Mouse (Mus musculus): ENCODE data around the gene Hck.

Gene Hck

DNA sequence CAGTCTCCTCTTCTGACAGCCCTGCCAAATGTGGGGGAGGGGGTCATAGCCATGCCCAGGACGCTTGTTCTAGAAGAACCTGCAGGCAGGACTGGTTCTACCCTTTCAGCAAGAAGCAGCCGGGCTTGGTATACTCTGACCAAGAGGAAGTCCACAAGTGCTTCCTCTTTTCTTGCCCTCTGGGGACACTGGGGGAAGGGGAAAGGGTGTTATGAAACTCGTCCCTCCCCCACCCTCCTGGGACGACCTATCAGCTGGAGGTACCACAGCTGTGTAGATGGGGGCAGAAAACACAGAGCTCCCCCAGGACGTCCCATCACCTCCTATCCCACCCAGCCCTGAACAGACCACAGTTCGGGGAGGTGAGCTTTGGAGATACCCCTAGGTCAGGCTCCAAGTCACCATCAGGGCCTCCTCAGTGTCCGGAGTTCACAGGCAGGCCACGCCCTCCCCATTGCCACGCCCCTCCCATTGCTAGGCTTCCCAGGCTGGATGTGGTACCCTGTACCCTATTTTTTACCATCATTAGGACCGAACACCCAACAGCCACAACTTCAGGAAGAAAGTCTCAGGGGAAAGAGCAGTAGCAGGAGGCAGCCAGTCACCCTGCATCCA lies 17.6 kb upstream of the Hck start:
- peak; percentile 28 to 41 for DNase-seq (ENCODE audit: low spot score in 2 of 2)

DNA sequence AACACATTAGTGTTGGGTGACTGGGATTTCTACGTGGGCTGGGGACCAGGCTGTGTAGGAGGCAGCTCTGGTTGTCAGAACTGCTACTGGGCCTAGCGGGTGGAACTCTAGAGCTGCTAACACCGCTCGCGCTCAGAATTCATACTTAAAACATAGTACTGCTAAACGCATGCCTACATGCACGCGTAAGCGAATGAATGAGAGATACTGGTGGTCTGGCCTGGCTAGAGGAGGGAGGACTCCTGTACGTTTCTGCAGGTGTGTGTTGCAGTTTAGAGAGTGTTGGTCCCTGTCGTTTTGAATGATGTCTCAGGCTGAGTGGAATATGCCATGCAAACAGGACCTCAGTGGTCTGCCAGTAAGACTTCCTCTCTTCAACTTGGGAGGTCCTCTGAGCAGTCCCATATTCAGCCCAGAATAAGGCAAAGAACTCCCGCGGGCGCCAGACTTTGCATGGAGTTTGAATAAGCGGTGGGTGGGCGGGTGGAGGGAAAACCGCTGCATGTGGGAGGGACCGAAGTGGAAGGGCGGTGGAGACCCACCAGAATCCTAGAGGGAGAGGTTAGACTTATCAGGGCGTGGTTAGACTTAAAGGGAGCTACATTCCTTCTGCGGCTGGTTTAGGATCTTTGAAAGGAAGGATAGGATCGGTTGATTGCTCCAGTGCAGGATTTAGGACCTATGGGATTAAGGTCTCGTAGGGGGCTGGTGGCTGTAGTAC lies 1.1 kb upstream of the Hck start:
- no peak for DNase-seq (ENCODE audit: low spot score in 2 of 2)

DNA sequence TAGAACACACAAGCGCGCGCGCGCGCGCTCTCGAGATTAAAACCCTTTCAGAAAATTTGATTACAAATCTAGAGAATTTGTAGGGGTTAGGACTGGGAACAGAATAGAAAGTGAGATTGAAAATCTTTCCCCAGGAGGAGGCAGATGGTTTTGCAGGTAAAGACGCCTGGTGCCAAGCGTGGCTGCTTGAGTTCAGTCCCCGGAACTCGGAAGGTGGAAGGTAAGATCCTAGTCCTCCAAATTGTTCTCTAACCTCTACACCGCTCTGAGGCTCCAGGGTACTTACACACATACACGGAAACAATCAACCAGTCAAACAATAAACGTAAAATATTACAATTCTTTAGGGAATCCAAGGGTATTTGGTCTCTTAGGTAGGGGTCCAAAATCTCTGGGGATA lies 466 bp upstream of the Hck start:
- DNase-seq (ENCODE audit: low spot score in 2 of 2), result no peak

DNA sequence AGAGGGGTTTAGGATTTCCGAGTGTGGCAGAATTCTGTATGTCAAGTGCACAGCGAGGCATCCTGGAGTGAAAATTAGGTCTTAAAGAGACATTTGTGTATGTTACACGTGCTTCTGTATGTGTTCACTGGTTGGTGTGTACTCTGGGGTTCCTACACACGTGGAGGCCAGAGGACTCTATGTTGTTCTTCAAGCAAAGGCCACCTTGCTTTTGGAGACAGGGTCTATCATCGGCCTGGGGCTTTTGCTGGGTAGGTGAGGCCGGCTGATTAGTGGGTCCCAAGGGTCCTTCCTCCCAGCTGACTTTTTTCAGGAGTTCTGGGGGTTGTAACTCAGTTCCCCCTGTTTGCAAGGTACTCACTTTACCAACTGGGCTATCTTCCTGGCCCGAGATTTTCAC lies 1.3 kb downstream of the Hck start:
- no peak for DNase-seq (ENCODE audit: low spot score in 2 of 2)

DNA sequence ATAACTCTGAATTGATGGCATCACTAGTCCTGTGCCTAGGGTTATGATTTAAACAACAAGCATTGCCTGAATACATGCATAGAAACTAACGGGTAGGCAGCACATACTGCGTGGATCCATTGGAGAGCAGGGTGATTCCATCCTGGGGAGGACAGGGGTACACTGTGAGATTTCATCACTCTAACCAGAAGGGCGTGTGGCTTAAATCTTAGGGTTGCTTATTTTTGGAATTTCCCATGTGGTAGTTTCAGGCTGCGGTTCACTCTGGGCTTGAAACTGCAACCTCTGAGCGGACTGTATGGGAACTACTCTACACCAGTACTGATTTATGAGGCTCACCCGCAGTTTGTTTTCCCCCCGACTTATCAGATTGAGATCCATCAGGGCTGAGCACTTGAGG lies 3.0 kb downstream of the Hck start:
- DNase-seq (ENCODE audit: low spot score in 2 of 2), result no peak

DNA sequence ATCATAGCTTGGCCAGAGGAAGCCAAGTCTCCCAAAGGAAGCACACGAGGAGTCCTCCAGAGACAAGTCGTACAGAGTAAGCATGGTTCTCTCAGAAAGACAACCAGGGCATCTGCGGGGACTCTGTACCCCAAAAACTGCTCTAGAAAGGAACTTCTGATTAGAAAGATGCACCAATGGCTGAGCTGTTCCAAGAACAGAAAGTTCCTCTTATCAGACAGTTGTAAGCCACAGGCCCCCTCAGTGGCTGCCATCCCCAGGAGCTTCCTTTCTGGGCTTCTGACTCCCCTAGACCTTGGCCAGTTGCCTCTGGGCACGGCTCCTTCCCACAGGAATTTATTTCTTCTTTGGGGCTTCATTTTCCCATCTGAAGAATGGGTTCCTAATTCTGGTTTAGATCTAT lies 7.4 kb downstream of the Hck start:
- DNase-seq (ENCODE audit: low spot score in 2 of 2), result no peak

DNA sequence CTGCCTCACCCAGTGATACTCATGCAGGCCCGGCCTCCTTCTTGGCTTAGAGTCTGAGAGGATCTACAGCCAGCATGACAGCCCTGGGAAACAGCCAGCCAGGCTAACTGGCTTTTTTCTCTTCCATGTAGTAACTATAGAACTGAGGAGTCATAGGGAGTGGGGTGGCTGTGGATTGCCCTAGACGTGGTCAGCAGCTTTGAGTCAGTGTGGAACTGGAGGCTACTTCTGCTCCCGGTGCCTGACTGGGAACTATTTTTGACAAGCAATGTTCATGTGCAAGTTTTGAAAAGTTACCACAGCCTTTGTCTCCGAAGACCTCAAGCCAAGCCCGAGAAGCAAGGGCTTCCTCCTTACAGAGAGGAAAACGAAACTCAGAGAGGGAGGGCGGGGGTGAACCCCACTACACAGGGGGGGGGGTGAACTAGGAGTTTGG lies 8.8 kb downstream of the Hck start:
- DNase-seq (ENCODE audit: low spot score in 2 of 2), result no peak

DNA sequence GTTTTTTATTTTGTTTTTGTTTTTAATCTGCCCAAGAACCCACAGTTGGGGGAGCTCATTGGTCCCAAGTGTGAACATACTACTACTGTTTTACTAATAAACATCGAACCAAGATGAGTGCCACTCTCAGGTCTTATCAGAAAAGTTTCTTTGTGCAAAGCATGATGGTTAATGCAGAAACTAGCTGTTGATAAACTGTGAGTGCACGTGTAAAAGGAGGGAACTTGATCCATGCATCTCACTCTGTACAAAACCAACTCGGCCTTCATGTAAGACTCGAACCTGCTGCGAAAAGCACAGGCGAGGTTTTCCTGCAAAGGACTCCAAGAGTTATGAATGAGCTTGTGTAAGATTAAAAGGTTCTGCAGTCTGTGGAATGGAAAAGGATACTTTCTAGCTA lies 11.2 kb downstream of the Hck start:
- DNase-seq (ENCODE audit: low spot score in 2 of 2), result no peak

DNA sequence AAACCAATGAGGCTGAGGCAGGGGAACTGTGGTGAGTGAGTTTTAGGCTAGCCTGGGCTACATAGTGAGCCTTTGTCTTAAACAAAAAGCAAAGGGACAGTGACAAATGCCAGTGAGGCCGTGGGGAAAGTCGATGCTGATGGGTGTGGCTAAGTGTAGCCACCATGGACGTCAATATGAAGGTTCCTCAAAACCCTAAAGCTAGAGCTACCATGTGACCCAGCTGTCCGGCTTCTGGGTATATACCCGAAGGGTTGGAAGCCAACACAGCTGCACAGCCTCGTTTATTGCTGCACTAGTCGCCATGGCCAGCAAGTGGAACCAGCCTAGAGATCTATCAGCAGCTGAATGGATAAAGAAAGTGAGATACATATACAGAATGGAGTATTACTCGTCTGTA lies 11.9 kb downstream of the Hck start:
- no peak for DNase-seq (ENCODE audit: low spot score in 2 of 2)

DNA sequence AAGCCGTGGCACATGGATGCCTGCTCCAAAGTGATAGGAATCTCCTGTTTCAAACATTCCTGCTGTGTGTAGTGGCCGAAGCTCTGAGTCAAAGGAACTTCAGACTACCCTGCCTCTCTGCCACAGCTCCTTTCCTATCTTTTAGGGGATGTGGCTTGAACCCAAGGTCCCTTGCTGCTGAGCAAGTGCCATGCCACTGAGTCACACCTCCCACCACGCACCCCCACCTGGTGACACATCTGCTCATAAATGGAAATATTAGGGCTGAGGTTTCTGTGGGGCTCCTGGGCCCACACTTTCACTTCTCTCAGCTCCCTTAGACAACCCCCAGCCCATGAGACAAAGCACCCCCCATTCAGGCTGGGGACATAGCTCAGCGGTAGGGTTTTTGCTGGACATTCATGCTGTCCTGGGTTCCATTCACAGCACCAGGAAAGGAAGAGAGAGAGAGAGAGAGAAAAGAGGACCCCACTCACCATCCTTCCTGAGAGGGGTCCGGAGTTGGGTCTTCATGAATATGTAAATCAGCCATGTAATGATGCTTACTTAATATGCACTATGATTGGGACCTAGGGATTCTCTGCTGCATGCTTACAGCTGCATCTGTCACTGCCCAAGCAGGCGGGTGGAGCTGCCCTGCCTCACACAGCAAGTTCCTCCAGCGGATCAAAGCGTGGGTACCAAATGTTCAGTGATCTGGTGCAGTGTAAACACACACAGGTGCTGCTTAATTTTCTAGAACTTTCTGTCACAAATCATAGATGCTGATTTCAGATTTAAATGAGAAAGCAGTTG lies 13.8 kb downstream of the Hck start:
- no peak for DNase-seq (ENCODE audit: low spot score in 2 of 2)

DNA sequence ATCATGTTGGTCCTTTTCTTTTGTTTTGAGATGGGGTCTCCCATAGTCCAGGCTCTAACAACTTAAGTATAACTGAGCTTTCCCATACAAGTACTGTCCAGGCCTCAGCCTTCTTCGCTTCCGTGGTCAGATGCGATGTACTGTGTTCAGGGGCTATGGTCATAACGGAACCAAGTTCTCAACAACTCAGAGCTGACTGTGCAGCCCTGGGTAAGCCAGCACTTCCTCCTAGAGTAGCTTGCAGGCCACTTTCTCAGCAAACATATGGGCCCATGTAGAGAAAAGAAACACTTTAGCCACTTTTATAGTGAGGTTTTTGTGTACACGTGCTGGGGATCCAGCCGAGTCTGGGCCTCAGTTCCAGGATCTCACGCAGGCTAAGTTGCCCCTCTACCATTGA lies 14.4 kb downstream of the Hck start:
- DNase-seq (ENCODE audit: low spot score in 2 of 2), result no peak

DNA sequence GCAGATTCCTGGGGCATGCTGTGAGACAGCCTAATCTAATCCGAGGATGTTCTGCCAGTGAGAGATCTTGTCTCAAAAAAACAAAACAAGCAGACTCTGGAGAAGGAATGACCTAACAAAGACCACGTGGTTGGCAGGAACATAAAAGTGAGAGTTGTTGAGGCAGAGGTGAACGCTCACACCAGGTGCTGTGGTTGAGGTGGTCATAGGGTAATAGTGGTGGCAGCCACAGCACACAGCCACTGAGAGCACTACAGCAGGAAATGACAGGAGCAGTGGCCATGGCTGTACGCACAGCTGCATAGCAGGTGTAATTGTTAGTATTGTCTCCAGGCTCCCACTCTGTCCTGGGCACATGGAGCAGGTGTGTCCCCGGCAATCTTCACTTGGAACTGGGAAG lies 17.6 kb downstream of the Hck start:
- no peak for DNase-seq (ENCODE audit: low spot score in 2 of 2)

DNA sequence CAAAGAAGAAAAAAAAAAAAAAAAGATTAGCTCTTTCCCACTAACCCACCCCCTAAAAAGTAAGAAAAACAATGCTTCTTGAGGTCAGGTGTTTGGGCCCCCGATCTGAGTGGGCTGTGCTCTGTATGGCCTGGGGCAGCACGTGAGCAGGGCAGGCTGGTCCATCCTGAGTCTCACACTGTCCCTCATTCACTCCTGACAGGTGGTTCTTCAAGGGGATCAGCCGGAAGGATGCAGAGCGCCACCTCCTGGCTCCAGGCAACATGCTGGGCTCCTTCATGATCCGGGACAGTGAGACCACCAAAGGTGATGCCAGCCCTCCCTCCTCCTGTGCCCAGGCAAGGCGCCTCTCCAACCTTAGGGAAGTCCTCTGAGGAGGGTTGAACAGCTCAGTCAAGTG lies 22.8 kb downstream of the Hck start:
- DNase-seq (ENCODE audit: low spot score in 2 of 2), result no peak

DNA sequence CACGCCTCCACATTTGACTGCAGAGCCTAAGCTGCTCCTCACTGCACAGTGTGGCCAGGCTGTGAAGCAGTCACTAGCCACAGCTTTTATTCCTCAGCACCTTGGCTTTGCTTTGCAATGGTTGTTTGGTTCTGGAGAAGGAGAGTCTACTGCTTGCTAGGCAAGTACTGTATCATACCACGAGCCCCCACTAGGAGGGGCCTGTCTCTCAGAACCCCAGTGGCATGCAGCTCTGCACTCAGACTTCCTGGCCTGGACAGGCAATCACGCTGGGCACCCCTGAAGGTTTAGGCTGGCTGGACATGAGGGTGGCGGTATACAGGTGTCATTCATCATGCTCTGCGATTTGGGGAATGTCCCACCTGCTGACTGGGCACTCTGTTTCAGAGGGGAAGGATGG lies 26.0 kb downstream of the Hck start:
- no peak for DNase-seq (ENCODE audit: low spot score in 2 of 2)

DNA sequence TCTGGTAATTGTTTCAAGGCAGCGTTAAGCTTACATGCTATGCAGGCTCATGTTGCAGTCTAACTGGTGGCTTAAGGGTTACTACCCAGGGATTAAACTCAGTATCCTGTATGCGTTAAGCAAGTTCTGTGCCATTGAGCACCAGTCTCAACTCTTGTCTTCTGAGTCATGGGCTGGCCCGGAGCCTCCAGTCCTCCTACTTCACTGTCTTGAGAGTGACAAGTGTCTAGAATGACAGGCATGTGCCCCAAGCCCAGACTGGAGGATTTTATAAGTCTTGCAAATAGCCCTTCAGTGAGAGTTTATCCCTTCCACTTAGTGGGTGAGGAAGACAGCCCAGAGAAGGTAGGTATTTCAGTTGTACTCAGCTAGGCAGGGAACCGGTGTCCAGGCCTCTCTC lies 27.9 kb downstream of the Hck start:
- DNase-seq (ENCODE audit: low spot score in 2 of 2), result no peak

DNA sequence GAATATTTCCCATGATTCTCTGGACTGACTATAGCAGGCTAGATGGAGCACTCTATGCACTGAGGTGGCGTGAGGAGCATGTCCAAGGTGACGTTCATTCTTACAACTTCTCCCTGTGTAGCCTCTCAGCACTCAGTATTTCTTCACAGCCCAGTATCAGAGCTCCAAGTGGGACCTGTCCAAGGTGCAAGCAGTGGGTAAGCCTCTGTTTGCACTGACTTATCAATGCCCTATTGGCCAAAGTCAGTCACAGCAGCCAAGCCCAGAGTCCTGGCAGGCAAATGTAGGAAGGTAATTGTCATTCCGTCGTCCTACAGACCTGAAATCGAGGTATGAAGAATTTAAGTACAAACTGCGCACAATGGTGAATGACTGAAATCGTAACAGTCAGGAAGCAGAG lies 30.9 kb downstream of the Hck start:
- no peak for DNase-seq (ENCODE audit: low spot score in 2 of 2)

DNA sequence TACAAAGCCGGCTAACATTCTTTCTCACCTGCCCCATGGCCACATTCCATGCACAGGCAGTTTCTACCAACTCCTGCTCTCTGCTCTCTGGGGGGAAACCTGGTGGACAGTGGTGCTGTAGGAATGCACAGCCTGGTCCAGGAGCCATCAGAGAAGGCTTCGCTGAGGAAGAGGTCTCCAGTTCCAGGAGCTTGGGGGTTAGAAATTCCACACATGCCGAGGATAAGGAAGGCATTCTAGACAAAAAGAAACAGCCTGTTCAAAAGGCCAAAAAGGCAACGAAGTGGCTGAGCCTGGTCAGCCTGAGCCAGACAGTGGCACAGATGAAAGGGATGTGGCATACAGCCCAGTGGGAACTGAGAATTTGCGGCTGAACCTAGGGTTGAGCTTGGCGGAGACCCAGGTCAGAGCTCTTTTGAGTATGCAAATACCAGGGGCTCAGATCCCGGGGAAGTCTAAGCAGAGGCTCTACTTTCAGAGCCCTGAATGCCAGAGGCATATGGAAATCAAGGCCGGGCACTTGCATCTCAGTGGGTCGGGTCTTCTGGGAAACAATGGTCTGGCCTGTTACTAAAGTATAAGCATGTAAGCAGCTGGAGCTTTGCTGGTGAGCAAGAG lies 31.8 kb downstream of the Hck start:
- peak in 1 of 2 experiments; percentile 15 for DNase-seq (ENCODE audit: low spot score in 2 of 2)

DNA sequence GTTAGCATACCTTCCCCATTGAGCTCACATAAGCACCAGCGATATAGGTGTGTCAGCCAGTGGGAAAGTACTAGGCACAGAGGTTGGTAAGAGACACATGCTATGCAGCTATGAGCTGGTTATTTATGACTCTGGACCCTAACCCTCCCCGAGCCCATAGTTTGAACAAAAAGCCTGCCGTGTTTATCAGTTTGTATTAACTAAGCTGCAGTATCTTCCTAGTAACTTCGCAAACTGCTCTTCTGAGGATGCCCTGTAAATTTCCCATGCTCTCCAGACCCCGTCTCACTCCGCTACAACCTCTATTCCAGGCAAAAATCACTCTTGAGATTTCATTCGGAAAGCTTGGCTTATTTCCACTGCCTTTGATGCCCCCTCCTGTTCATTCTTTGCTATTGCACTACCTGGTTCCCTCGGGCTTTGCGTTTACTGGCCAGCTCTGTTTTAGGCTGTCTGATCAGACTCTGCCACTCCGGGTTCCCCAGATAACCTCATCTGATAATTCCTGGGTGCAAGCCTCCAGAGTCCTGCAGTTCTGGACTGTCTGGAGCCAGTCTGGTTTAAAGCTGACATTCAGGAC lies 34.4 kb downstream of the Hck start:
- DNase-seq (ENCODE audit: low spot score in 2 of 2), result peak; percentile 26 to 35

DNA sequence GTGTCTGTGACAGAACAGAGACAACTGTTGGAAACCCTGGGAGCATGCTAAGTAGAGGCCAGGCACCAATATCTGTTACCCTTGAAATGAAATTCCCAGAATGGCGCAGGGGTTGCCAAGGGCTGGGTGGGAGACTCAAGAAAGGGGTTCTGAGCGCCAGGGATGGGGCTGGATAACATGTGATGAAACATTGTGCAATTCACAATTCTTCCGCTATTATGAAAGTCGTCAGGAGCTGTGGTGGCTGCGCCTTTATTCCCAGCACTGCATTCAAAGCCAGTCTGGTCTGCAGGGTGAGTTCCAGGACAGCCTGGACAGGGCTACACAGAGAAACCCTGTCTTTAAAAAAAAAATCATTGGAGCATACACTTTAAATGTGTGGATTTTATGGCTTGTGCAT lies 37.1 kb downstream of the Hck start:
- DNase-seq (ENCODE audit: low spot score in 2 of 2), result no peak

DNA sequence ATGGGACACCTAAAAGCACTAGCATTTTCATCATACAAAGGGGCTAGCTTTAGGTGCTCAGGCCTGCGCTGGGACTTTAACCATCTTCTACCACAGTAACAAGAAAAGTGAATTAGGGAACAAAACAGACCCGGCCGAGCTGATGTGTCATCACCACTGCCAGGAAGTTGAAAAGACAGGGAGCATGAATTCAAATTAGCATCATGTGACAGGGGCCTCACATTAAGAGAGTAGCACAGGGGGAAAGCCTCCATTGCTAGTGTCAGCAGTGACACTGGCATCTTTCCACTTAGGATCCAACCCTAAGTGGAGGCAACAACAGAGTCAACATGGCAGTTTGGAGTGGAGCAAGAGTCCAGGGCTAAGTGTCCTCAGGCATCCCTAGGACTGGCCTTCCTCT lies 39.0 kb downstream of the Hck start:
- no peak for DNase-seq (ENCODE audit: low spot score in 2 of 2)

DNA sequence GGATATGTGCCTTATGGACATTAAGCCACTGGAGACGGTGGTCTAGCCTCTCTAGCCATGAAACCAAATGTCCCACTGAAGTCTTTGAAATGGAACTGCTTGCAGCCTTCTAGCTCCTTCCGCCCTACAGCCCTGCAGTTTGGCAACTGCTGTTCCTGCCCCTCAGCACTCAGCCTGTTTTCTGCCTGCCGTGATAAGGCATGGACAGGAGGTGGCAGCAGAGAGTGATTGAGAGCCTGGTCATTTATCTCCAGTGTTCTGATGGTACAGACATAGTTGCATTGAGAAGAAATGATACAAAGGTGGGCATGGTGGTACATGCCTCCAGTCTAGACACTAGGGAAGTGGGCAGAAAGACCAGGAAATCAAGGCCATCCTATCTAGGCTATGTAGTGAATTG lies 39.4 kb downstream of the Hck start:
- DNase-seq (ENCODE audit: low spot score in 2 of 2), result peak; percentile 69 to 73

DNA sequence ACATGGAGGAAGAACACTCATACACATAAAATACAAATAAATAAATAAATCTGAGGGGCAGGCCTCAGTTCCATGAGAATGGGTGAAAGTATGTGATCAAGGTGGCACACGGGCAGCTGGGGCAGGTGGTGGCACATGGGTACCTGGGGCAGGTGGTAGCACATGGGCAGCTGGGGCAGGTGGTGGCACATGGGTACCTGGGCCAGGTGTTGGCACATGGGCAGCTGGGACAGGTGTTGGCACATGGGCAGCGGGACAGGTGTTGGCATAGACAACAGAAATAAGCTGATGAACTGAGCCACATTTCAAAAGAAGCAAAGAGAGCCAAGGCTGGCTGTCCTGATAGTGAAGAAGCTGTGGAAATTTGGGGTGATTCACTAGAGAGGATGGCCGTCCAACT lies 41.5 kb downstream of the Hck start:
- no peak for DNase-seq (ENCODE audit: low spot score in 2 of 2)

Measured in urinary bladder, postnatal 36 days (tissue).